Mouse (Mus musculus) kidney, postnatal 10 days (tissue): ENCODE measurements around the gene Pdgfra.
A peak's percentile ranks its signal among the peaks of the same experiment; 100 is the strongest.

Experiments used
- DNase-seq: peaks from one replicate; pipeline ENCODE4 v3.0.0; 2021; ENCODE audit warnings: mixed read lengths

Pdgfra gene

DNA sequence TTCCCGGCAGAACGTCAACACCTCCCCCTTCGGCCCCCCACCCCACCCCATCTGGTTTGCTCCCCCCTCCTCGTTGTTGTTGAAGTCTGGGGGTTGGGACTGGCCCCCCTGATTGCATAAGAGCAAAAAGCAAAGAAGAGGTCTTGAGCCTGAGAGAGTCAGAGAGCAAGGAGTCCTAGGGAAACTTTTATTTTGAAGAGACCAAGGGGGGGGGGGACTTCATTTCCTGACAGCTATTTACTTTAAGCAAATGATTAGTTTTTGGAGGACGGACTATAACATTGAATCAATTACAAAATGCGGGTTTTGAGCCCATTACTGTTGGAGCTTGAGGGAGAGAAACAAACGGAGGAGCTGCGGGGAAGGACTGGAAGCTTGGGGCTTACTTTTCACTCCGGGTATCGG lies at the start of gene Pdgfra:
Pdgfra (plus strand) TSS at position 272 of the 405 bp plus-strand sequence.
- peak; percentile 66 for DNase-seq

DNA sequence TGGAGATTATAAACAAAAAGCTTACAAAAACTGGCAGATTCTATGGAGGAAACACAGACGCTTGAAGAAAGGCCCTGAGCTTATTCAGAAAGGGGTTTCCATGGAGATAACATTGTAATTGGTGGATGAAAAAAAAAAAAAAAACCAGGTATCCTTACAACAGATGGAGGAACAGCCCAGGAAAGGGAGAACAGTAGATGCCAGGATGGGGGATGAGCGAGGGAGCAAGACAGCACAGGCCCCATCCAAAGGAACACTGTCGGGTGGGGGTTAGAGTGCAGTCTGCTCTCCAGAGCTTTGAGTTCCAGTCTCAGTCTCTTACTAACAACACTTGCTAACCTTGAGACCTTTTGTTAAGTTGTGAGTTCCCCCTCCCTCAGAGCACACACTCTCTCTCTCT lies 45.6 kb upstream of the Pdgfra start:
- no peak for DNase-seq

DNA sequence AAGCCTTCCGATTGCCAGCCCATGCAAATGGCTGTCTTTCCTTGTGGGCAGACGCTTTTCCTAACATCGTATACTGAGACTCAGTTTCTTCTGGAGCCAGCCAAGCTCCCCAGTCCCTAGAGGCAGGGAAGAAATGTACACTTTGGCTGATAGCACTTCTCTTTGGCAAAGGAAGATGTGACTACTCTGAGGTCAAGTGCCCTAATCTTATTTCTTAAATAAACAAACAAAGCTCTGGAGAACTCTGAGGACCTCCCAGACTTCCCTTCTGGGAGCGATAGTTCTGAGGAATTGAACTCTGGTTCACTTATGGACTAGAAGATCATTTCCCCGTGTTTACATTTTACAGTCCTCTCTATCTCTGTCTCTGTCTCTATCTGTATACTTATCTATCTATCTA lies 42.7 kb upstream of the Pdgfra start:
- no peak for DNase-seq

DNA sequence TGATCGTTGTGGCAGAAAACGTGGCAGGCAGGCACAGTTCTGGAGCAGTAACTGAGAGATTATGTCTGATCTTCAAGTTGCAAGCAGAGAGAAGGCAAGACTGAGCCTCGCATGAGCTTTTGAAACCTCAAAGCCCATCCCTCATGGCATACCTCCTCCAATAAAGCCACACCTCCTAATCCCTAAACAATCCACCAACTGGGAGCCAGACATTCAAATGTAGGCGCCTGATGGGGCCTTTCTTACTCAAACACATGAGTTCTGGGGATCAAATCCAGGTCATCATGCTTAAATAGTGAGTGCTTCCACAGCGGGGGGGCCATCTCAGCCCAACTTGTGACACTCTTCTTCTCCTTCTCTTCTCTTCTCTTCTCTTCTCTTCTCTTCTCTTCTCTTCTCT lies 40.3 kb upstream of the Pdgfra start:
- no peak for DNase-seq

DNA sequence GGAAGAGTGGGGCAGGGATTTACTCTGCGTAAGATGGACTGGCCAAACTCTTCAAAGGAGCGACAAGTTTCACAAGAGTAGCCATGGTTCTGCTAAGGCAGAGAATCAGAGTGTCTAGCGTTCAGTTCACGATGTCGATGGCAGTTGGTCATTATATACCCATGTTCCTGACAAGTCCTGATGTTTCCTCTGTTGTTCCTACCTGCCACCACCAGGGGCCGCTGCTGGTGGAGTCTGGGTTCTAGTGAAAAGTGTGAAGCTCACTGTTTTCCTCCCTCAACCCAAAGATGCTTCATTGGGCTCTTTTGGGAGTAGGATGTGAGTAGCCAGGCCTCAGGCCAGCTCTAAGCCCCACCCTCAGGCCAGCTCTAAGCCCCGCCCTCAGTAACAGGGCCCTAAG lies 33.3 kb upstream of the Pdgfra start:
- peak; percentile 11 for DNase-seq

DNA sequence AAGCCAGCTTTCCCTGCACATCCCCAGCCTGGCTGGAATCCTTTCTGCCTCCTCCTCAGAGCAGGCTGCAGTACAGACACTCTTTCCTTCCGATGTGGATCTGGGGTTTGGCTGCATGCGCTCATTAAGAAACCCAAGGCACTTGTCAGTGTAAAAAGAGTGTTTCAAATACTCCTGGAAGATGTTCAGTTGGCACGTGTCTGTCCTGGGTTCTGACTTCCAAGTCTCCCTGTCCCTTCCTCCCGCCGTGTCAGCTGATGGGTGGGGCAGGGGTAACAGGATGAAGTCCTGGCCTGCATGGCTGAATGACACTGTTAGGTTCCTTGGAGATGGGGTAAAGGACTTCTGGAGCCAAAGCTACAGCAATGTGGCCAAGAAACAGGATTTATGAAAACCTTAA lies 30.4 kb upstream of the Pdgfra start:
- no peak for DNase-seq

DNA sequence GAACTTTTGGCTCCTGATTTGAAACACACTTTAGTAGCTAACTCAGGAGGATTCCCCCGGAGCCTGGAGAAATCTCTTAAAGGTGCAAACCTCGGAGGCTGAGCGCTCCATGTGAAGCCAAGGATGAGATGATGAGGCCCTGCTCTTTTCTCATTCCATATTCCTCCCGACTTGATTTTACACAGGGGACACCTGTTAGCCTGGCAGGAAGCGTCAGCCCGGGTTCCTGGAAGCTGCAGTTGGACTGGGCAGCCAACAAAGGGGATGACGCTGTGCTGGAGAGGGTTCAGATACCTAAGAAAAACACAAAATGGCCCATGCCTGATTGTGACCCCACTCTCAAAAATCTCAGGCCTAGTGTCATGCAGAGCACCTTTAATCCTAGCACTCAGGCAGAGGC lies 17.4 kb upstream of the Pdgfra start:
- DNase-seq: no peak

DNA sequence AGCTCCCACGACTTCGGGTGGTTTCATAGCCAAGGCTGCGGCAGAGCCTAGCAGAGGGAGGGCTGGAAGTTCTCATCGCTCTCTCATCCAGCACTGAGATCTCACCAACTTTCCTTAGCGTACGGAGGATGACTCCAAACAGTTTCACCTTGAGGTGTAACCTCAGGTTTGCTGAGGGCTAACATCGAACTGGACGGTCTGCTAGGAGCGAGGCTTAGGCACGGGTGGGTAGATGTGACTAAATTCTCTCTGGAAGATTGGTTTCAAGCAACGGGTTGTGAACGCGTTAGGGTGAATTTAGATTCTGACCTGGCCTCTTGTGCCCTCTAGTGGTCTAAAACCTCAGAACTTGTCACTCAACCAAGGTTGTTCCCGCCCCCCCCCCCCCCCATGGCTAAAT lies 9.0 kb upstream of the Pdgfra start:
- peak; percentile 82 for DNase-seq

DNA sequence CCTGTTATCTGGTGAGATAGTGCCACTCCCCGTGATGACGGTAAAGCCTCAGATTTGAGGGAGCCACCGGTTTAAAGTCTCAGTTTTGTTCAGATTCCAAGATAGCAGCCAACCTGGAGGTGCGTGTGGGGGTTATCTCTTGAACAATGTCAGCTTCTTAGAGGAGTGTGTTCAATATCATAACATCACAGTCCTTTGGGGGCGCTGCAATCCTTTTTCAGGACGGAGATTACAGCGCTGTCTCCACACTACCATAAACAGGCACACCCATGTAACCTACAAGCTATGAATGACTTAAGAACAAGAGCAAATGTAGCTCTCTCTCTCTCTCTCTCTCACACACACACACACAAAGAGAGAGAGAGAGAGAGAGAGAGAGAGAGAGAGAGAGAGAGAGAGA lies 8.3 kb upstream of the Pdgfra start:
- no peak for DNase-seq

DNA sequence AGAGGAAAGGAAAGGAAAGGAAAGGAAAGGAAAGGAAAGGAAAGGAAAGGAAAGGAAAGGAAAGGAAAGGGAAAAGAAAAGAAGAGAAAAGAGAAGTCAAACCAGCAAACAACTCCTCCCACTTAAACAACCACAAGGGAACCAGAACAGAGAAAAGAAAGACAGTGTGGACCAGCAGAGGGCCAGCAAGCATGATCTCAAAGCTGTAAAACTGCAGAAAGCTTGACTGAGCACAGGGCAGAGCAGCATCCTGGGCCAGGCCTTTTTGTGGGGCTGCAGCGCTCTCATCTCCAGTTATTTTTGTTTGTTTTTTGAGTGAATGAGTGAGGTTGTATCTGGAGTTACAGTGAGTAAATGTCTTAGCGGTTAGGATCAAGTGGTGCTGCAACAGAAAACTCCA lies 6.8 kb upstream of the Pdgfra start:
- no peak for DNase-seq

DNA sequence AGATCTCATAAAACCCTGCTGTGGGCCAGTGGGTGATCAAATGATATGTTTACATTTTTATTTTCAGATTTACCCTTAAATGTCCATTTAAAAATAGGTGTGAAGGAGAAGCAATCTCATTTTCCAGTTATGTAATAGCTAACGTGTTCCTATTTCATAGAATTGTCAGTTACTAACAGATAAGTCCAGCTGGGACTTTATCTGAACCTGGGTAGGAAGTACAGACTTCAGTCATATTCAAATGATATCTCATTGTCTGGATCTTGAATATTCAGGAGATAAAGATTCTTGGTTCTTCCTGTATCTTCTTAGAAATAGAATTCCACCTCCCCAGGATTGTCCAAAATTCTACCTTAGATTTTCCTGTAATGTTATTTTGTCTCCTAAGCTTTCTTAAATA lies 5.6 kb upstream of the Pdgfra start:
- no peak for DNase-seq

DNA sequence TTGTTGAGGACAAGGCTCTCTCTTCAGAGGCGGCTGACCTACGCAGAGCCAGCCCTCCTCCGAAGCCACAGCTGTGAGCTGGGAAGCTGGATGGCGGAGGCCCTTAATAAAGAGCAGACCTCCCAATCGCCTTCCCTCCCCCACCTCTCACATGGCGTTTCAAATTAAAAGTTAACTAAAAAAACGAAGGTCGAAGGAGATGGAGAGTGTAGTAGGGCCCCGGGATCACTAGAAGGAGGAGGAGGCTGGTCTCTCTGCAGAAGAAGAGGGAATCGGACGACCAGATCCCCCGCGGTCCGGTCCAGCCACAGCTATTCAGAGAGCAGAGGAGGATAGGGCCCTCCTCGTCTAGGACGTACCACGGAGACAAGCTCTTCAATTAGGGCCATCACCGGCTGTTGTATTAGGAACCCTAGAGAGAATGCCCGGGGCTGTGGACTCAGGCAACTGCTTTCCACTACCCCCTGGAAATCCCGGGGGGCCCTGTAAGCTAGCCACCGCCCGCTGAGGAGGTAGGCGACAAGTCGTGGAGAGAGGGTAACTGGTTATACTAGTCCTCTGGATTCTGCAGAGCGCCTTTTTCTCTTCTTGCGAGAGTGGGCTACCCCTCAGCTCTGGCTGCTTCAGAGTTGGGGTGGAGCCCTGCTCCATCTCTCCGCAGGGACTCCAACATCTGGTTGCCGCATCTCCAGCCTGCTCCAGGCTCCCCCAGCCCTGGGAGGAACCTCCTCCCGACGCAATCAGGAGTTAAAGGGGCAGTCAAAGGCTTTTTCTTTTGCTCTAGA lies 3.6 kb upstream of the Pdgfra start:
- peak; percentile 67 for DNase-seq

DNA sequence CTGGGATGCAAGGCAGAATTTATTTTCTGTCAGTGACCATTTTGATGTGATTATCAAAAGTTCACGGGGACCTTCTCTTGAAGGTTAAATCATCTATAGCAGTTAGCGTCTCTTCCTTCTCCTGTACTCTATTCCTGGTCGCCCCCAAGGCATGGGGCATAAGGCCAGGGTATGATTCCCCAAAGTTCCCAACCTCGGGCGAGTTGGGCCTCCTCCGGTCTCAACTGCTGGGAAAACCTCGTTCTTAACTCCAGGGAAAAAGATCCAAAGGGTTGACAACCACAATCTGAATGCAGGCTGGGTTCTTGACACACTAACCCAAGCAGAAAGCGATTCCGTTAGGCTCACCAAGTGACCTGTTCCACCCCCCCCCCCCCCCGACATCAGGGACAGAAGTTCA lies 2.7 kb upstream of the Pdgfra start:
- no peak for DNase-seq

DNA sequence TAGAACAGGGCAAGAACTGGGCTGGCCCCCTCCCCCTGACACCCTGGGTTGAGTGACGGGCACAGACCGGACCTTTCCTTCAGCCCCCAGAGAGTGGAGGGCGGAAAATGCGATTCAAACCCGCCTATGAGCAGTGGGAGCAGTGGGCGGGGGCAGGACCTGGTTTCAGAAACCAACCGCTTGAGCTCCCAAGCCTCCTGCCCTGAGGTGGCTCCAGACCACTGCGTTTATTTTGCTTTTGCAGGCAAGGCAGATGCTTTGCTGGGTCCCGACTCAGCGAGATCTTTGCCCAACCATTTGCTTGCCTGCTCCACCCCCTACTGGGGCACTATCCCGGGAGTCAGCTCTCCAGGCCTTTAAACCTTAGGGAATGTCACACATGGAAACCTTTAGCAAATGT lies 2.2 kb upstream of the Pdgfra start:
- DNase-seq: peak; percentile 61

DNA sequence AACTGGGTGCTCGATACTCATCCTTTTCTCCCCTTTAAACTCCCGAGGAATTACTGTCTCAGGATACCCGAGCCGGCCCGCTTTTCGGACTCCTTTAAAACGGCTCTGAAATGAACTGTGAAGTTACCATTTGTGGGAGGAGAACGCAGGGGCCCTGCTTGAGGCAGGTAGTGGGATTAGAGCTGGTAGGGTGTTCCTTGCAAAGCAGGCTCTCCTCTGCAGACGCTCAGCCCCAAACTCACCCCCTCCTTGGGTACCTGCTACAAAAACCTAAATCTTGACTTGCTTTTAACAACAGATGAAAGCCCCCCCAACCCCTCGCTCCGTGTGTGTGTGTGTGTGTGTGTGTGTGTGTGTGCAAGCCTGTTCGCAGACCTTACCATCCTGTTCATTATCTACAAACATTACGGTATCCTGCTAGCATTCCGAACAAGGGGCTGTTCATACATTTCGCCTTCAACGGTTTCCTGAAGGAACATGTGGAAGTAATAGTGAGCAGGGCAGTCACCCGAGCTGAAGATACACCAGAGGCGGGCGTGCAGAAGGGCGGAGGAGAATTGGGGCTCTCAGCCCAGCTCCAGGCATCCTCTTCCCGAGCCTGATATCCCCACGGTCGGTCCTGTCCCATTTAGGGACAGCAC lies 1.6 kb upstream of the Pdgfra start:
- peak; percentile 37 for DNase-seq

DNA sequence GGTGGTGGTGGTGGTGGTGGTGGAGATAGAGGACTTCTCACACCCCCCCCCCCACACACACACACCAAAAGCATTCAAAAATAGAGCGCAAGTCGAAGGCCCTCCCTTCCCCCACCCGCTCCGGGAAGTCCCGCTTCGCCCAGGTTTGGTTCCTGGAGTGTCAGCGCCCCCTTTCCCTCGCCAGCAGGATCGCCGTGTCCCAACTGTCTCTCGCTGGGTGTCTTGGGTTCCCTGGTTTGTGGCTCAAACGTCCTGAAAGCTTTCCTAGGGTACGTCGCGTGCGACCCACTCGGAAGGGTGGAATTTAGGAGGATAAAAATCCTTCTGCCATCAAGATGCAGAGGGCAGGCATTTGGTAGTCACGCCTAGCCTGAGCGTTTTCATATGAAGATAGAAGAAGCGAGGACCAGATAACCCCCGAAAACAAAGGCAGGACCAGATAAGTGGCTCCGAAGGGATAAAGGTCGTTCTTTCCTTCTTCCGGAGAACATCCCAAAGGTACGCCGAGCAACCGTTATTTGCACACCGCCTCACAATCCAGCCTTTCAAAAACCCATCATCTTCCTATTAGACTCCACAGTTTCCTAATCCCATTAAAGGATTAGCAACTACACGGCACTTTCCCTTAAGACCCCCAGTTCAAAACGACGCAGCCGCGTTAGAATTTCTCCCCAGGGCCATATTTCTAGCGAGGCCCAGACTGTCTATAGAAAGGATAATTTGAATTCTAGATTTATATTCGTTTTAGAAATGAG lies 769 bp upstream of the Pdgfra start:
- peak; percentile 92 for DNase-seq

DNA sequence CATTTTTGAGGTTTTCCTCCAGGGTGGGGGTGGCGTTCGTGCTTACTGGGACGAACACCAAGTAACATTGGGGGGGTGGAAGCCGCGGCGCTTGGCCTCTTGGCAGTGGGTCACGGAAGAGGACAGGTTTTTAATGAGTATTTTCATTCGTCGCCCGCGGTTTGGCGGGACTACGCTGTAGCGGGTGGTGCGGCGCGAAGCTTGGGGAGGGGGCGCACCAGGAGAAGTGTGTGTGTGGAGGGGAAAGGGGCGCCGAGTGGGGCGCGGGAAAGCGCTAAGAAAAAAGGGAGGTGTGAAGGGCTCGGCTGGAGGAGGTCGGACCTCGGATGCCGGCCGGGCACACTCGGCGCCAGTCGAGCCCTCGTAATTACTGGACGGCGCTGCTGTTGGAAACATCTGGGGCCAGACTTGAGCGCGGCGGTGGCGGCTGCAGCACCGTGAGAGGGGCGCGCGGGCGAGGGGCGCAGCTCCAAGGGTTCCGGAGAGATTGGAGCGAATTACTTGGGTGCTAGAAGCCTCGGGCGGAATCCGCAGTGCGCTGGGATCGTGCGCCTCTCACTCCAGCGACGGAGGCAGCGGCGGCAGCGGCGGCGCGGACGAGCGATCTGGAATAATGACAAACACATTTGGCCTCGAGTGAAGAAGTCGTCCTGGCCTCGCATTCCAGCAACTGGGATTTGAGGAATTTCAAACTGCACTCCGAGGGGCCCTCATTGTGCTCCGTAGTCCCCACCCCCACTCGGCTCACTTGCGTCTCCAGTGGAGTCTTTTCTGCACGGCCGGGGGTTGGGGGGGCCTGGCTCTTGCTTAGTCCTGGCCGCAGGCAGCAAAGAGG lies 916 bp downstream of the Pdgfra start:
- peak; percentile 81 for DNase-seq

DNA sequence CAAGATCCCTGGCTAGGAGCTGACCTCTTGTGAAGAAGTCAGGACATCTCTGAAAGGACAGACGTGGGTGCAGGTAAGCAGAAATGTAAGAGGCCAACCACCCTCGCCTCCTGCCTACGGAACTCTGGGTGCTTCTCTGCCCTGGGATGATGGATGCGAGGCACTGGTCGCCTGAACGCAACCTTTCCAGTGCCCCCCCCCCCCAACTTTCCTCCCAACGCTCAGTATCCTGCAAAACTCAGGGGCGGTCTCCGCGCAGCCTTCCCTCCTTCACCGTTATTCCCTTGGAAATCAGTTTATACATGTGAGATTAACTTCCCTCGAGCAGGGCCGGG lies 1.5 kb downstream of the Pdgfra start:
- no peak for DNase-seq

DNA sequence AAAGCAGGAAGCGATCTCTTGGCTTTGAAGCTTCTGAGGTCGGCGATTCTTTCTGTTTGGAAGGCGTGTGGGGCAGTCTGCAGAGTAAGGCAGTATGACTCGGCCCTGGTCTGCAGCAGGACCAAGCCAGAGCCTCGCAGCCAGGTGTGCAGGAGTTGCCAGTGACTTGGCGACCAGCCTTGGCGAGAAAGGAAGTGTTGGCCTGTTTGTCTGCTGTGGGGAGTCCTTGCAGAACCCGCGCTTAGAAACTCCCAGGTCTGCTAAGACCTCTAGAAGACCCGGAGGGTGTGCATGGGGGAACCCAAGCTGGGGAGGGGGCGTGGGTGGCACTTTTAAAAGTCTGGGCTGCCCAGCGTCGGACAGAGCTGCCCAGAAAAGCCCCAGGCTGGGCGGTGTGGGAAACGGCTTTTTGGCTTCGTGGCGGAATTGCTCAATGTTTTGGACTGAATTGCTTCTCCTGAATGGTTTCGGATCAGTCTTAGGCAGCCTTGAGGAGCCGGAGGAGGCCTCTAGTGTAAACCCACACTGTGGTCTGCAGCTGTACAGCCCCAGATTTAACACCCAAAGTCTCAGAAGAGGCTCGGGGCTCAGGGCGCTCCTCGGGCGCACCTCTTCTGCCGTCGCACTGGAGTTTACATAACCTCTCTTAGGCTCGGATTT lies 2.0 kb downstream of the Pdgfra start:
- peak; percentile 46 for DNase-seq

DNA sequence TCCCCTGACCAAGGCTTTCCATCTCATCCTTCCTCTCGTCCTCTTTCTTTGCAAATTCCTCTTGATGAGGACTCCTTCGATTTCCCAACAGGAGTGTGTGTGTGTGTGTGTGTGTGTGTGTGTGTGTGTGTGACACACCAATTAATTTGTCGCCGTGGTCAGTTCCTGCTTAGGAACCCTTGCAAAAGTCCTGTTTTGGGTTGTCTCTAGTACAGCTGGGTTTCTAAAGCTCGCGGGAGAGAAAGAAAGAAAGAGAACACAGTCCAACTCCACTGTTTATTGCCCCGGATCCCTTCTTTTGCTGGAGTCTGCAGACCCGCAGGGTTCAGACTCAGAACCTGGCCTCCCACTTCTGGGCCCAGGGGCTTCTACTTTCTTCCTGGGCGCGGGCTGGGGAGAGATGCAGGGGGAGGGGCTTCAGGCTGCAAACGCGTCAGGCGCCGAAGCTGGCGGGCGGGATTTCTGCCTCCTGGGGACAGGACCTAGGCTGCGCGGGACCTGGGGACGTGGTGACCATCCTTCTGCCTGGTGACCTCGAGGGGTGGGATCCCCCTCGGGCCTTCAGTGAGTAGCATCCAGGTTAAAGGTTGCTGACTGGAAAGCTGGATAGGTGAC lies 2.6 kb downstream of the Pdgfra start:
- DNase-seq: peak; percentile 79

DNA sequence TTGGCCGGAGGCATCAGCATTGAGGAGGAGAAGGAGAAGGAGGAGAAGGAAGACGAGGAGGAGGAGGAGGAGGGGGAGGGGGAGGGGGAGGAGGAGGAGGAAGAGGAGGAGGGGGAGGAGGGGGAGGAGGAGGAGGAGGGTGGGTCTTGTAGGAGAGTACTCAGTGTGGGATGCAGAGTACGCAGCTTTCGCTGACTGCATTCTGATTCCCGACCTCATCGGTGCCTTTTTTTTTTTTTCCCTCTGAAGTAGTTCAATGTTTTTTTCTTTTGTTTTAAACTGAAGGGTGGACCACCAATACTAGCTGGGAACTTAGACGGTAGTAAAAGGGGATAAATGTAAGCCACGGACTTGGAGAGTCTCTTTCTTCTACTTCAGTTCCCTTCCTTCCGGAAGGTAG lies 3.2 kb downstream of the Pdgfra start:
- no peak for DNase-seq
